Mouse (Mus musculus) kidney, adult 2 months (tissue): ENCODE measurements around the gene Saysd1.

ENCODE experiments used
- CTCF ChIP-seq: fragments of 200-500 bp; conservative IDR thresholded peaks from 2 replicates; pipeline ENCODE4 v1.5.1; 2011; ENCODE audit warnings: low read depth, mild to moderate bottlenecking, control low read depth, low read length, moderate library complexity, mixed read lengths; ENCODE audit not compliant: insufficient read depth, insufficient read length
- POLR2A ChIP-seq: fragments of 200-500 bp; IDR thresholded peaks from one replicate; pipeline ENCODE4 v1.6.1; 2011; ENCODE audit warnings: low read depth, low read length, control low read depth

- no peak for TF ChIP-seq CTCF
- no peak for TF ChIP-seq POLR2A
Observed at GRCm38 (mm10) chr14:20154937-20155336, 16.6 kb upstream of the Saysd1 start.
